Mouse (Mus musculus) liver, embryonic 14.5 days (tissue): ENCODE results near the gene Hoxa5.

ENCODE experiments used
- CTCF ChIP-seq: IDR thresholded peaks from 2 replicates; pipeline ENCODE4 v1.5.1; 2016; ENCODE audit warnings: antibody characterized with exemption, low read depth, control low read depth
- EP300 ChIP-seq: IDR thresholded peaks from 2 replicates; pipeline ENCODE4 v1.6.1; 2016; ENCODE audit warnings: antibody characterized with exemption, low read depth

DNA sequence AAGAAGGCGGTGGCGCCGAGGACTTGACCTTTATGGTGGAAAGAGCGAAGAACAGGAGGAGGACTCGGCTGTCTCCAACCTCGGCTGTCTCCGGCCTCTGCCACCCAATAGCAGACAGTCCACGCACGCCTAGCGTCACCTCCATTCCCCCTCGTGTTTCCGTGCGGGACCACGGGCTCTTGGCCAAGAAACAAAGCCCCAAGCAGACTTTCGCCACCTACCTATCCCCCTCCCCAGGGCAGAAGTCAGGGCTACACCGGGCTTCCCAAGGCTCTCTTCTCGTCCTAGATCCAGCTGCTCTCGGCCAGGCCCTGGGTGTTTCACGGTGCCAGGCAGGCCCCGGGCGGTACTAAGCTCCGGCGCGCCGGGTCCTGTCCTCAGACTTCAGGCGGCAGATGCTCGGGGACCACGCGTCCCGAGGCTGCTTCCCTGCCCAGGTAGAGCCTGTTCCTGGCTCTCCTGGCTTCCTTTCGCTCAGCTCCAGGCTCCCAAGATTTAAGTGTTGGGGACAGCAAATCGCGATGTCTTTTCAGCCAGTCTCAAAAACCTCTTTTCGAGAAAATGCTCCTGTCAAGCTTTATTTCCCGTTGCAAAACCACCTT is 48.5 kb upstream of the Hoxa5 start:
- TF ChIP-seq EP300 (no peak), CTCF (no peak)
